Mouse (Mus musculus) C2C12 (cell line): ENCODE measurements around the gene Zbtb5.

Experiments used
- CEBPB ChIP-seq: IDR thresholded peaks from one replicate; pipeline ENCODE4 v1.6.1; 2011; ENCODE audit warnings: low read depth, mild to moderate bottlenecking, control low read depth, moderate library complexity
- CTCF ChIP-seq: IDR thresholded peaks from one replicate; pipeline ENCODE4 v1.5.1; 2011; ENCODE audit not compliant: control insufficient read depth, insufficient read depth, insufficient read length
- USF1 ChIP-seq: IDR thresholded peaks from one replicate; pipeline ENCODE4 v1.6.1; 2011; ENCODE audit warnings: low read depth, mild to moderate bottlenecking, control low read depth, moderate library complexity

- TF ChIP-seq CTCF (no peak), CEBPB (no peak), USF1 (no peak)
Observed at GRCm38 (mm10) chr4:44953041-44953440, 59.2 kb downstream of the Zbtb5 start.
